Mouse (Mus musculus): ENCODE measurements around the gene Slc45a3.

Gene Slc45a3

GRCm38 (mm10) chr1:131965818-131966217 is 3.1 kb downstream of the Slc45a3 start:
- no peak for DNase-seq

- DNase-seq, result no peak
Measured at GRCm38 (mm10) chr1:131967336-131967735, 4.6 kb downstream of the Slc45a3 start.

- DNase-seq, result no peak
Measured at GRCm38 (mm10) chr1:131968556-131968955, 5.8 kb downstream of the Slc45a3 start.

GRCm38 (mm10) chr1:131968983-131969382 is 6.2 kb downstream of the Slc45a3 start:
- DNase-seq, result no peak

GRCm38 (mm10) chr1:131969825-131970224 is 7.1 kb downstream of the Slc45a3 start:
- no peak for DNase-seq

- DNase-seq, result no peak
Measured at GRCm38 (mm10) chr1:131970322-131970660, 7.5 kb downstream of the Slc45a3 start.

DNA sequence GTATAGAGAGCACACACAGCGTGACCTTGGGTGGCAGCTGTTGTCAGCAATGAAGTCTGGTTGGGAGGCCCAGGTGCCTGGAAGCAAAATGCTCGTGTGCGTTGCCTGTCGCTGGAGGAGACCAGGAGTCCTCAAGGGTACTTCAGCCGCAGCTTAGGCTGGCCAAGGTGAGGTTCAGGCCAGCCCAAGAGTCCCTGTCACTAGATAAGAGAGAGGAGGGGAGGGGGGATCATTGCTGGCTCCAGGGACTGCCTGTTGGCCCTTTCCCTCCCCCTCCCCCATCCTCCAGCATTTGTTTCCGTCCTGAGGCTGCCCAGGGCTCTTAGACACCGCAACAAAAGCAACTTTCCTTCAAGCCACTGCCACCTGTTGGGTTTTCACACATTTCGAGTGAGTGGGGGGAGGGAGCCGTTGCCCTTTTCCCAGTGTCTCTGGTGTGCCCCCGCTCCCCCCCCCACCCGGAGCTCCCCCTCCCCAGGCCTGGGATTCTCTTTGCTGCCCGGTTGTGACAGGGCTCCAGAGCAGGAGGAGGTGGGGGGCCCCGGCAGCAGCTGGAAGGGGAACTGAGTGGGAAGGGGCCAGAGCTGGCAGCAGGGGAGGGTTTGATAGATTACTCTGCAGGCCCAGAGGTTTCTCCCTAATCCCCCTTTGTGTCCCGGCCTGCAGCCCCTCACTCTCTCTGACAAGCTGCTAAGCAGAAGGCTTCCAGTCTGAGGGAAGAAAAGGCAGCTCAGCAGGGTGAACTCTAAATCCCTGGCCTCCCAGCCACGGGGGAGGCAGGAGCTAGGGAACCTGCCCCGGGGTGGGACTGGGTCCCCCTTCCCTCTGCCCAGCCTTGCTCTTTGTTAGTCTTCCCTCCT is 8.1 kb downstream of the Slc45a3 start:
- DNase-seq, result no peak

- no peak for DNase-seq
Measured at GRCm38 (mm10) chr1:131971771-131972497, 9.2 kb downstream of the Slc45a3 start.

GRCm38 (mm10) chr1:131972498-131973334 is 9.9 kb downstream of the Slc45a3 start:
- DNase-seq, result no peak

DNA sequence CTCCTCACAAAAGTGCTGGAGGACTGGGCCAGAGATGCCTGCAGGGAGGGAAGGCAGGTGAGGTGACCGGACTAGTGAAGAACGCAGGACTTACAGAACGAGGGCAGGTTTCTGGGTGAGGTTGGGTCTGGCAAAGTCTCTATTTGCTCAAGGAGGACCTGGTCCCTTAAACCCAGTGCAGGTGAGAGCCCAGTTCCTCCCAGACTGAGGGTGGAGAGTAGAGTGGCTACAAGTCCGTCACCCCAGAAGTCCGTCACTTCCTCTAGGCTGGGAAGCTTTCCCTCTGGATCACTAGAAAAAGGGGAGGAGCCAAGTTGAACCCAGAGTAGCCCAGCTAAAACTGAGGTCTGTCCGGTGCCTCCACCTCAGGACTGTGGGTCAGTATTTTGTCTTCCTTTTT is 11.2 kb downstream of the Slc45a3 start:
- DNase-seq, result no peak

DNA sequence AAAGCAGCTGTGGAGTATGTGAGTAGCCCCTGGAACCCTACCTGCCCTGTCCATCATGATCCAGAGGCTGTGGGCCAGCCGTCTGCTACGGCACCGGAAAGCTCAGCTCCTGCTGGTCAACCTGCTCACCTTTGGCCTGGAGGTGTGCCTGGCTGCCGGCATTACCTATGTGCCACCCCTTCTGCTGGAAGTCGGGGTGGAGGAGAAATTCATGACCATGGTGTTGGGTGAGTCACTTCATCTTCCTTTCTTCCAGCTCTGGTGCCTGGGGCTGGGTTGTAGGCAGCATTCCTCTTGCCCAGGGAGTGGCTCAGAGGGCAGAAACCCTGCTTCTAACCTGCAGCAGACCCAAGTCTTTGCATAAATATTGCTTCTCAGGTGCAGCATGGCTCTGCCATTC is 14.1 kb downstream of the Slc45a3 start:
- no peak for DNase-seq

- DNase-seq, result no peak
Measured at GRCm38 (mm10) chr1:131980471-131980870, 17.7 kb downstream of the Slc45a3 start.

DNA sequence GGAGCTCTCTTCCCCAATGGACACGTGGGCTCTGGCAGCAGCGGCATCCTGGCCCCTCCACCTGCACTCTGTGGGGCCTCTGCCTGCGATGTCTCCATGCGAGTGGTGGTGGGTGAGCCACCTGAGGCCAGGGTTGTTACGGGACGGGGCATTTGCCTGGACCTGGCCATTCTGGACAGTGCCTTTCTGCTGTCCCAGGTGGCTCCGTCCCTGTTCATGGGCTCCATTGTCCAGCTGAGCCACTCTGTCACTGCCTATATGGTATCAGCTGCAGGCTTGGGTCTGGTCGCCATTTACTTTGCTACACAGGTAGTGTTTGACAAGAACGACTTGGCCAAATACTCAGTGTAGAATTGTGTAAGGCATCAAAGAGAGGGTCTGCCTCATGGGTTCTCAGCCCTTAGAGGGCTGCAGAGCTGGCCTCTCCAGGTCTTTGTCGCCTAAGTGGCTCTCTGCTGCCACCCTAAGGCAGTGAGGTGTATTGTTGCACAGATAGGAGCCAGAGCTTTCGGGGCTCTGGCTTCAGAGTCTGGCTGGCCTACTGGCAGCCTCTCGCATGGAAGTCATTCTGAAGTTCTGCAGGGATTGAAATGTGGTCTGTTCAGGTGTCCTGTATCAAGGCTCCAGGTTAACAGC is 18.7 kb downstream of the Slc45a3 start:
- DNase-seq, result peak; percentile 78 to 79

- DNase-seq, result peak; percentile 85
Measured at GRCm38 (mm10) chr1:131982907-131983306, 20.1 kb downstream of the Slc45a3 start.

- DNase-seq, result no peak
Measured at GRCm38 (mm10) chr1:131983806-131984205, 21.0 kb downstream of the Slc45a3 start.

- DNase-seq, result no peak
Measured at GRCm38 (mm10) chr1:131987432-131987831, 24.7 kb downstream of the Slc45a3 start.

DNA sequence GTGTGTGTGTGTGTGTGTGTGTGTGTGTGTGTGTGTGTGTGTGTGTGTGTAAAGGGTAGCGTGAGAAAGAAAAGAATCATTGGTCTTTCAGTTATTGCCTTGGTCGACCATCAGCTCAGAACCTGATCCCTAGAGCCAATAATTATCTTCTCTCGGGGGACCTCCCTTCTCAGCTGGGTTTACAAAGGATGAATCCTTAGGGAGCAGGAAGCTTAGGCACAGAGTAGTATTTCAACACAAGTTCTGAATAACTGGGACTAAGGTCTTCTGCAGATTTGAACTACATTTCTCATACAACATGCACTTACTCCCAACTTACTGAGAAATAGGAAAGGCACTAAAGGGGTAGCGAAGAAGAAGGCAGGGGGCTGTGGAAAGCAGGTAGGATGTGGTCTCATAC is 26.7 kb downstream of the Slc45a3 start:
- no peak for DNase-seq

- no peak for DNase-seq
Measured at GRCm38 (mm10) chr1:131990083-131990760, 27.5 kb downstream of the Slc45a3 start.

- DNase-seq, result peak; percentile 46 to 52
Measured at GRCm38 (mm10) chr1:131992561-131993001, 29.8 kb downstream of the Slc45a3 start.

GRCm38 (mm10) chr1:131993169-131994040 is 30.6 kb downstream of the Slc45a3 start:
- no peak for DNase-seq

- peak; percentile 61 to 75 for DNase-seq
Measured at GRCm38 (mm10) chr1:131995062-131995461, 32.3 kb downstream of the Slc45a3 start.

All from cerebellum, postnatal 36 days (tissue).